Mouse (Mus musculus) midbrain, embryonic 13.5 days (tissue): ENCODE data around the gene Diras2. TPM values are rescaled to one million over a fixed set of nuclear protein-coding genes. Genes with fewer than 3 reads are reported as not detected.
"Not testable (repeated sequence)": the region's sequence is repeated elsewhere in the genome, so short reads cannot be mapped to it uniquely, and the experiment has no call there.

ENCODE experiments used
- ATAC-seq: fragments of 200-750 bp; cut with Nextera tagmentation; 2 replicates; pipeline ENCODE4 v1.8.0; 2017; ENCODE audit warnings: mild to moderate bottlenecking, moderate TSS enrichment, moderate library complexity
- H3K27ac ChIP-seq: fragments of 300-500 bp; sonication (generic); 2 replicates; pipeline ENCODE4 v1.5.1; 2015; ENCODE audit warnings: inconsistent platforms, mild to moderate bottlenecking, moderate library complexity
- H3K27me3 ChIP-seq: fragments of 300-500 bp; sonication (generic); 2 replicates; pipeline ENCODE4 v1.6.1; 2015; ENCODE audit warnings: mild to moderate bottlenecking, inconsistent platforms
- H3K36me3 ChIP-seq: fragments of 300-500 bp; sonication (generic); 2 replicates; pipeline ENCODE4 v1.6.1; 2015; ENCODE audit warnings: mild to moderate bottlenecking, inconsistent platforms
- H3K4me1 ChIP-seq: fragments of 300-500 bp; sonication (generic); replicated peaks from 2 replicates; pipeline ENCODE4 v1.6.1; 2015; ENCODE audit warnings: inconsistent platforms
- H3K4me2 ChIP-seq: fragments of 300-500 bp; sonication (generic); replicated peaks from 2 replicates; pipeline ENCODE4 v1.6.1; 2015; ENCODE audit warnings: moderate library complexity, mild to moderate bottlenecking, inconsistent platforms
- H3K4me3 ChIP-seq: fragments of 300-500 bp; sonication (generic); replicated peaks from 2 replicates; pipeline ENCODE4 v1.5.1; 2015; ENCODE audit warnings: mild to moderate bottlenecking, inconsistent platforms
- H3K9ac ChIP-seq: fragments of 300-500 bp; sonication (generic); replicated peaks from 2 replicates; pipeline ENCODE4 v1.6.1; 2015; ENCODE audit warnings: mild to moderate bottlenecking, inconsistent platforms
- H3K9me3 ChIP-seq: fragments of 300-500 bp; sonication (generic); 2 replicates; pipeline ENCODE4 v1.6.1; 2016; ENCODE audit warnings: mild to moderate bottlenecking, inconsistent platforms
- WGBS: fragments of 180-500 bp; shearing (Covaris S2); methylation state at CpG from one replicate; pipeline ENCODE4 v1.1.7; 2015; 5-methylcytosine and 5-hydroxymethylcytosine counted together
- polyA plus RNA-seq: library from polyadenylated mRNA; unstranded; fragments of >200 nt; fragmentation: Nextera tagmentation; extraction: Ambion mirVana; gene quantifications from 2 replicates; pipeline ENCODE4 v1.2.1, GENCODE M21; 2015

Gene Diras2
- polyA plus RNA-seq, 1 experiment from 2014 or later: 1.8 TPM

DNA sequence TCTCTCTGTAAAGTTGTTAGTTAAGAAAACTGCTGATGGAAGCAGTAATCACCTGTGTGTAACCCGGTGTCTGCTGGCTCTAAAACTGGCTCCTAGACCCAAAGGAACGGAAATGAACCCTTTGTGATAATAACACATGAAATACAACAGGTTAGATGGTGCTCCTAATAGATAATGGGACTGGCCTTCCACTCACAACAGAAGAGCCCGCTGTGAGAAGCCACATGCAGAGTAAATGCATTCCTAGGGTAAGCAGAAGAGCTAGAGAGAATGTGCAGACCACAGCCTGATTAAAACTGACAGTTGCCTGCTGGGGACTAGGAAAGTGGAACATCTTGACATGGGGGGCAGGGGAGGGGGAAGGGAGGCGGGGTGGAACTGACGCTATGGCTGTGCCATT, 18.7 kb downstream of the Diras2 start:
- WGBS: 44% methylated on average over 5 of the region's 5 CpGs
- no peak overlapping the region for H3K4me2 ChIP-seq
- no peaks in the 10 kb centered on the region for H3K27me3 ChIP-seq
- no peaks in the 10 kb centered on the region for H3K36me3 ChIP-seq
- no peaks in the 10 kb centered on the region for H3K4me1 ChIP-seq
- H3K9ac ChIP-seq: no peak overlapping the region
- no peak overlapping the region for H3K27ac ChIP-seq
- no peak overlapping the region for H3K4me3 ChIP-seq
- no peaks in the 10 kb centered on the region for H3K9me3 ChIP-seq
- no peak for ATAC-seq

DNA sequence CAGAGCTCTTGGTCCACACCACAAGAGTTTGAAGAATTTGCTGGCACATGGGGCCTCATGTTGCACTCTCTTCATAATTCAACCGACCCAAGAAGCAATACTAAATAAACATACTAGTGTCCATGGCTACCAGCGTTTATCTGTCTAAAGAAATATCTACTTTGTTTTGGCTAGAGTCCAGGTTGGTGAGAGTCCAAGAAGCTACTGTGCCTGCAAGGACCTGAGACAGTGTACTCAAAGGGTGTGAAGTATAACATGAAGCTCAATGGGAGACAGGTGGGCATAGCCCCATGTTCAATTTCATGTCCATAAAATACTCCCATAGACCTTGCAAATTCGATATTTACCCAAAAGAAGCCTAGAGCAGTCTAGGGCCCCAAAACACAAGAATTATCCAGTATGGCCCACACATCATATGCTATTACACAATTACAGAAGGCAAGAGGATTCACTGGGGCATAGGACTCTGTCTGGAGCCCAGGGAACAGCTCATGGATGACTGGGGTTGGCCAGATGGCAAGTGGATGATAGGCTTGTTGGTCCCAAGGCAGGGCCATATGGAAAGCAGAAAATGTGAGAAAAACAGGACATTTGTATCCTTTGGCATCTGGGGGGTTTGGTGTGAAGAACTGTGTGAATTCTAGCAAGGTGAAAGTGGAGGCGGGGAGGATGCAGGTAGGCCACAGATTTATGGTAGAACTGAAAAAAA, 20.8 kb downstream of the Diras2 start:
- Histone ChIP-seq H3K4me2 (no peak overlapping the region), H3K4me1 (no peaks in the 10 kb centered on the region), H3K4me3 (no peak overlapping the region), H3K27ac (no peak overlapping the region), H3K9ac (no peak overlapping the region), H3K27me3 (no peaks in the 10 kb centered on the region), H3K36me3 (no peaks in the 10 kb centered on the region), H3K9me3 (no peaks in the 10 kb centered on the region)
- 87% methylated on average over 4 of the region's 4 CpGs for WGBS
- ATAC-seq: no peak

GRCm38 (mm10) chr13:52507460-52508293, 23.4 kb downstream of the Diras2 start:
- 93% methylated on average over 35 of the region's 35 CpGs for WGBS

GRCm38 (mm10) chr13:52506822-52507221, 24.3 kb downstream of the Diras2 start:
- H3K9me3 ChIP-seq, H3K4me1 ChIP-seq, H3K9ac ChIP-seq, H3K4me3 ChIP-seq, H3K27me3 ChIP-seq, H3K27ac ChIP-seq, ATAC-seq, H3K4me2 ChIP-seq, H3K36me3 ChIP-seq: not testable (repeated sequence)
- WGBS: 88% methylated on average over 3 of the region's 3 CpGs

More at GRCm38 (mm10) chr13:52507460-52508293, 23.4 kb downstream of the Diras2 start:
- ATAC-seq: no peak
- Histone ChIP-seq H3K4me3 (no peak overlapping the region), H3K9ac (no peak overlapping the region), H3K27me3 (no peaks in the 10 kb centered on the region), H3K27ac (no peak overlapping the region), H3K9me3 (no peaks in the 10 kb centered on the region), H3K4me1 (no peaks in the 10 kb centered on the region), H3K36me3 (no peaks in the 10 kb centered on the region), H3K4me2 (no peak overlapping the region)

DNA sequence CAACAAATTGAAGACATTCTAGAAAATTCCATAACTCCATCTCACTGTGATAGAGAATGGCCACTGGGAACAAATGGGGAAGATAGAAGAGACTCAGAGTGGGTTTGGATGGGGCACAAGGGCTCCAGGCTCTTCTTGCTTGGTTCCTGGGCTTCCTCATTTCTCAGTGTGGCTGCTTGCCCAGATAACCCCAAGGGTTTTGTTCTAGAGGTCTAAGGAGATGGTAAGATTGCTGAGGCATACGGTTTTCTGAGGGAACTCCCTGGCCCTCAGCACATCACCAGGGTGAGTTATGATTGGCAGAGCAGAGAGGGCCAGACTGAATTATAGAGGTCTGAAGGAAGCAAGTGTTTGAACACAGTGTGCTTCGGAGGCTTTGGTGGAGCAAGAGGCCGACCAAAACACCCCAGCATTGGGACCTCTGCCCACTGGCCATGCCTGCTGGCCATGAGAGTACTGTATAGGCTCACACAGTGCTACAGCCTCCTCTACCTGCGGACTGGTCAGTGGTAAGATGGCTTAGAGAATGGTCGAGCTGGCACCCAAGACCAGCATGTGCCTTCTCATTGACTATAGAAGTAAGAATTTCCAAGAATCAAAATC, 25.3 kb downstream of the Diras2 start:
- not testable (repeated sequence) for H3K4me2 ChIP-seq, ATAC-seq, H3K4me3 ChIP-seq, H3K27me3 ChIP-seq, H3K9ac ChIP-seq, H3K27ac ChIP-seq, H3K36me3 ChIP-seq, H3K4me1 ChIP-seq, H3K9me3 ChIP-seq
- WGBS: 86% methylated on average over 5 of the region's 5 CpGs

DNA sequence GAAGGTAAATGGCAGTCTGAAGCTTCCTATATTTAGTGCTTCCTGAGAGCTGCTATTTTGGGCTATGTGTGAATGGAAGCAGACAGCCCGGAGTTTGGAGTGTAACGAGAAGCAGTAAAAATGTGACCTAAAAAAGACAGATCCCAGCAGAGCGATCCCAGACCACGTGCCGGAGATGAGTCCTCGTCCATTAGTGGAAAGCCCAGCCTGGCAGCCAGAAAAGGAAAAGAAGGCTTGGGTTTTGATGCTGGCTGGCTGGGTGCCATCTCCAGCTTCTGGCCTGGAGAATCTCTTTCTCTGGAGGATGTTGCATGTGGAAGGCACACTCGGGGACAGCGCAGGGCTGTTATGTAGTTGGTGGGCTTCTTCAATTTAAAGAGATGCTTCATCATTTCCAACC, 29.4 kb downstream of the Diras2 start:
- no peak overlapping the region for H3K9ac ChIP-seq

DNA sequence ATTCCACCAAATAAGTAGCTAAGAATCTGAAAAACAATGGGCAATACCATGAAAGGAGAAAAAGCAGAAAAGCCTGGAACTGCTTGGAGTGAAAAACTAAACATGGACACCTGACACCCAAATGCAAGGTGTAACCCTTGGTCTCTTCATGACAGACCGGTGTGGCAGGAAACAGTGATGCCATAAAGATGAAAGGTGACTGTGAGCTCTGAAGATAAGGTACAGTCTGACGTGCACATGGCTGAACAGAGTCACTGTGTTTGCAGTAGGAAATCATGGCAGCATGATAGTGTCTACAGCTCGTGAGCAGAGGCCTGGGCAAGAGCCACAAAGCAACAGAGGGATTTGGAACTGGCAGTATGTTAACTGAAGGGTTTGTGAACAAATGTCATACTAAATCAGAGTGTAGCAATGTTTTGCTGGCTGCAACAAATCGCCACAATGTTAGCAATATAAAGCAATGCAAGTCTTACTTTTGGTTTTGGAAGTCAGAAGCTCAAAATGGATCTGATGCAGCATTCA, 34.0 kb downstream of the Diras2 start:
- Histone ChIP-seq H3K27ac (no peak overlapping the region), H3K4me1 (peaks cover 3% of the 10 kb centered on the region; the same call in 1 of the 2 replicates), H3K4me2 (no peak overlapping the region), H3K9ac (no peak overlapping the region), H3K27me3 (no peaks in the 10 kb centered on the region), H3K9me3 (no peaks in the 10 kb centered on the region), H3K4me3 (no peak overlapping the region), H3K36me3 (no peaks in the 10 kb centered on the region)
- WGBS: 77% methylated on average over 4 of the region's 4 CpGs
- no peak for ATAC-seq

More for the DNA sequence above, 29.4 kb downstream of the Diras2 start:
- ATAC-seq: no peak
- WGBS: 85% methylated on average over 8 of the region's 8 CpGs
- Histone ChIP-seq H3K4me2 (no peak overlapping the region), H3K4me1 (no peaks in the 10 kb centered on the region), H3K27ac (no peak overlapping the region), H3K36me3 (no peaks in the 10 kb centered on the region), H3K4me3 (no peak overlapping the region), H3K9me3 (no peaks in the 10 kb centered on the region), H3K27me3 (no peaks in the 10 kb centered on the region)

GRCm38 (mm10) chr13:52488821-52489220, 42.3 kb downstream of the Diras2 start:
- Histone ChIP-seq H3K27ac (no peak overlapping the region), H3K4me1 (peaks cover 3% of the 10 kb centered on the region; the same call in 1 of the 2 replicates), H3K4me2 (no peak overlapping the region), H3K9ac (no peak overlapping the region), H3K4me3 (no peak overlapping the region), H3K36me3 (no peaks in the 10 kb centered on the region), H3K27me3 (no peaks in the 10 kb centered on the region), H3K9me3 (no peaks in the 10 kb centered on the region; the same call in 1 of the 2 replicates)
- WGBS: 91% methylated on average over 7 of the region's 7 CpGs
- no peak for ATAC-seq

DNA sequence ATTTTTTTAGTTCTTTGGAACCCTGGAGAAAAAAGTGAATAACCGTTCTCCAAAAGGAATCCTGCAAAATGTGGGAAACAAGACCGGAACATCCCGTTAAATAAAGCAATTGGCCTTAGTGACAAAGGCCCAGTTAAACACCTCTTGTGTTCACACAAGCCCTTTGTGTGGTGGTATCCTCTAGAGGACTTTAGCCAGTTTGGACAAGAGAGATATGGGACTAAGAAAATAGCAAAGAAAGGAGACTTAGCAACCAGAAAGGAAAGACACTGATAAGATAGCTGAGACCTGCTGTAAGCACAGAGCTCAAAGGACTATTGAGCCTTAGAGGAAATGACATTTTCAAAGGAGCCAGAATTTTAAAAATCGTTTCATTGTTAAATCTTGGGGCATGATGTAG, 47.0 kb downstream of the Diras2 start:
- H3K4me1 ChIP-seq: no peaks in the 10 kb centered on the region
- no peak overlapping the region for H3K4me2 ChIP-seq
- ATAC-seq: no peak
- WGBS: 72% methylated on average over 4 of the region's 4 CpGs
- H3K9ac ChIP-seq: no peak overlapping the region
- no peak overlapping the region for H3K27ac ChIP-seq
- no peak overlapping the region for H3K4me3 ChIP-seq
- no peaks in the 10 kb centered on the region for H3K36me3 ChIP-seq
- H3K9me3 ChIP-seq: no peaks in the 10 kb centered on the region
- H3K27me3 ChIP-seq: no peaks in the 10 kb centered on the region

GRCm38 (mm10) chr13:52481786-52482185, 49.3 kb downstream of the Diras2 start:
- 87% methylated on average over 2 of the region's 2 CpGs for WGBS
- ATAC-seq: no peak

DNA sequence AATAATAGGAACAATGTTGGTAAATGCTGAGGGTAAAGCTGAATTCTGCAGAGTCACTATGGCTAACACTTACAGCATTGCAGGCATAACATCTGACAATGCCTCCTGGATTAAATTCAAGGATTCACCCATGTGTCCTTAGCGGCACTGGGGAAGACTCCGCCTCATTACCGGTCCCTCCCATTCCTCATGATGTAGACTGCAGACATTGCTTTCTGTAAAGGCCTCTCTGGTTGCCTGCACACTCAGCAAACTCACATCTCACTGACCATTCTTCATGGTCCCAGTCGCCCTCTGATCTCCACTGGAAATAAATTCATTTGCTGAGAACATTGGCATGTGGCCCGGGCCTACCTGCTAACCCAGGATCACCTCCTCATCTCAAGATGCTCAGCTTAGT, 51.9 kb downstream of the Diras2 start:
- Histone ChIP-seq H3K9me3 (no peaks in the 10 kb centered on the region), H3K4me2 (no peak overlapping the region), H3K27me3 (peaks cover 2% of the 10 kb centered on the region; the same call in 1 of the 2 replicates), H3K4me1 (no peaks in the 10 kb centered on the region), H3K9ac (no peak overlapping the region), H3K36me3 (no peaks in the 10 kb centered on the region), H3K4me3 (no peak overlapping the region), H3K27ac (no peak overlapping the region)
- no peak for ATAC-seq
- WGBS: 98% methylated on average over 5 of the region's 5 CpGs

More at GRCm38 (mm10) chr13:52481786-52482185, 49.3 kb downstream of the Diras2 start:
- no peak overlapping the region for H3K9ac ChIP-seq
- no peak overlapping the region for H3K4me2 ChIP-seq
- H3K4me3 ChIP-seq: no peak overlapping the region
- no peak overlapping the region for H3K27ac ChIP-seq
- no peaks in the 10 kb centered on the region for H3K9me3 ChIP-seq
- H3K36me3 ChIP-seq: no peaks in the 10 kb centered on the region
- no peaks in the 10 kb centered on the region for H3K27me3 ChIP-seq
- no peaks in the 10 kb centered on the region for H3K4me1 ChIP-seq
